8 mouse cellular contexts compared by ENCODE assay signal in genomic region chr6:97506141-97506650, GRCm38 (mm10).
A peak's percentile ranks its signal among the peaks of the same experiment; 100 is the strongest.
DNase-seq lines count a peak whose midpoint lies in the region; ATAC-seq lines count a peak whose summit lies in the region.

No protein-coding gene starts in this region.

- no peaks in the 10 kb centered on the region for H3K27me3 ChIP-seq in hindbrain, embryonic 16.5 days (replicated peaks; ENCODE audit: control insufficient read depth, insufficient read depth, low read length)
- no peaks in the 10 kb centered on the region for H3K27me3 ChIP-seq in neural tube, embryonic 15.5 days (replicated peaks)

- peak; percentile 92 for ATAC-seq in hindbrain, embryonic 16.5 days
- ATAC-seq in neural tube, embryonic 15.5 days (ENCODE audit: low FRiP score) = peak; percentile 79; the same call in 1 of the 2 replicates

- no peaks in the 10 kb centered on the region for H3K9me3 ChIP-seq in hindbrain, embryonic 16.5 days (ENCODE audit: control insufficient read depth, low read length)
- H3K9me3 ChIP-seq in neural tube, embryonic 15.5 days (replicated peaks) = no peaks in the 10 kb centered on the region

- 41% methylated on average over 15 of the region's 15 CpGs for WGBS in hindbrain, embryonic 16.5 days
- 25% methylated on average over 15 of the region's 15 CpGs for WGBS in neural tube, embryonic 15.5 days

- peaks cover 2% of the 10 kb centered on the region; the same call in 1 of the 2 replicates for H3K4me1 ChIP-seq in hindbrain, embryonic 16.5 days (ENCODE audit: control insufficient read depth, insufficient read depth, low read depth, low read length)
- peaks cover 13% of the 10 kb centered on the region for H3K4me1 ChIP-seq in neural tube, embryonic 15.5 days

- no peak overlapping the region for H3K4me3 ChIP-seq in hindbrain, embryonic 16.5 days (ENCODE audit: low read length)
- no peak overlapping the region for H3K4me3 ChIP-seq in neural tube, embryonic 15.5 days (replicated peaks)

- DNase-seq in embryo, embryonic 9.5 days (ENCODE audit: extremely low spot score) = peak; percentile 17
- no peak for DNase-seq in embryo, embryonic 10.5 days (ENCODE audit: low spot score)
- peak; percentile 69 to 78 for DNase-seq in adrenal gland, postnatal 36 days
- DNase-seq in gastrocnemius, adult 18-20 months (ENCODE audit: low spot score) = peak; percentile 72
- peak; percentile 20 to 64 for DNase-seq in left cerebral cortex, adult 9 months (ENCODE audit: low spot score in 2 of 2)
- DNase-seq in spleen, adult 18-20 months = no peak

- H3K36me3 ChIP-seq in hindbrain, embryonic 16.5 days (ENCODE audit: control insufficient read depth, insufficient read depth, low read length) = no peaks in the 10 kb centered on the region
- H3K36me3 ChIP-seq in neural tube, embryonic 15.5 days = no peaks in the 10 kb centered on the region

- H3K27ac ChIP-seq in hindbrain, embryonic 16.5 days (ENCODE audit: low read depth, low read length) = no peak overlapping the region
- H3K27ac ChIP-seq in neural tube, embryonic 15.5 days (replicated peaks) = 0 out of 2 replicates have a peak overlapping the region, but pooled peaks have one; percentile 25

- H3K4me2 ChIP-seq in hindbrain, embryonic 16.5 days (ENCODE audit: low read length) = peak overlapping the region; percentile 22; the same call in 1 of the 2 replicates
- peak overlapping the region; percentile 25 for H3K4me2 ChIP-seq in neural tube, embryonic 15.5 days

- no peak overlapping the region for H3K9ac ChIP-seq in hindbrain, embryonic 16.5 days (ENCODE audit: low read depth, low read length)
- H3K9ac ChIP-seq in neural tube, embryonic 15.5 days (replicated peaks) = no peak overlapping the region

Comparison
In these comparisons a context has a peak if more than half of its experiments do, and no peak if none do; other contexts are left out.
1. DNase-seq: peak in embryo, embryonic 9.5 days (single experiment), adrenal gland, postnatal 36 days (2 of 2), gastrocnemius, adult 18-20 months (single experiment) and left cerebral cortex, adult 9 months (2 of 2); none in embryo, embryonic 10.5 days (single experiment) and spleen, adult 18-20 months (0 of 2).